Mouse (Mus musculus): Measurements from ENCODE around the gene Tln1.

GRCm38 (mm10) chr4:43561997-43562768 is at the start of gene Tln1, which contains the start of gene Creb3:
- TF ChIP-seq CTCF (conservative IDR thresholded peaks at IDR 0.05; ENCODE audit: low read length) = no peak
- no peak for TF ChIP-seq POU5F1 (IDR thresholded peaks at IDR 0.05; ENCODE audit: borderline replicate concordance, low read length)
